ENCODE assay signal across 21 mouse cellular contexts in the genomic region with DNA sequence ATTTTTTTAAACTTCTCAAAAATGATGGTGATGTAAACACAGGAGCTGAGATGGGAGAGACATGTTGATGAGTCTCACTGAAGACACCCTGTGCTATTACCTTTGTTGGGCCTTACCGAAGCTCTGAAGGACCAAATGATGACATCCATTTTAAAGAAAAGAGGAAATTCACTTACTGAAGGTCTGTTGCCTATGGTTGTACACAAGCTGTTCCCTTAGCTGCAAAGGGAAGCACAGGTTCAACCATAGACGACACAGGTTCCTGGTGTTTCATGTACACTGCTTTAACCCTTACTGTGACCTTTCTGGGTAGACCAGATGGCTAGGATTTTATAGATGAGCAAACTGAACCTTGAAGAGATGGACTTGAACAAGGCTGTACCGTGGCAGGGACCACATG. TPM values are rescaled to one million over a fixed set of nuclear protein-coding genes. Genes with fewer than 3 reads are reported as not detected.
"Had no signal": no experiment of that assay in that cellular context is flagged by ENCODE, and none has a peak within 500 bp of the region (broad histone marks: within the 10 kb centered on the region; RNA-seq: fewer than 3 reads in every experiment).

No protein-coding gene starts in this region.

RNA-seq across cellular contexts. Expression of a gene that starts 16.7 kb away (rescaled TPM):
- total RNA-seq: gastrocnemius, adult 2 months; gastrocnemius, postnatal 25 days; heart, adult 2 months; heart, postnatal 14 days; heart, postnatal 36 days; hematopoietic stem cell, adult 5-6 weeks had no signal
- polyA plus RNA-seq: heart, adult 2 months; heart, embryonic 13.5 days; heart, embryonic 15.5 days; heart, postnatal 0 days had no signal

RNA-seq across cellular contexts. Expression of a gene that starts 21.8 kb away (rescaled TPM):
- total RNA-seq: gastrocnemius, postnatal 25 days; heart, postnatal 36 days; hindbrain, postnatal 0 days; layer of hippocampus, adult 2 months; layer of hippocampus, postnatal 10 days; layer of hippocampus, postnatal 25 days; left cerebral cortex, adult 2 months; left cerebral cortex, postnatal 14 days; left cerebral cortex, postnatal 36 days had no signal
- polyA plus RNA-seq: forebrain, embryonic 16.5 days; heart, embryonic 13.5 days; heart, embryonic 15.5 days; heart, postnatal 0 days; hindbrain, embryonic 11.5 days; hindbrain, embryonic 13.5 days; hindbrain, embryonic 15.5 days; hindbrain, postnatal 0 days had no signal

RNA-seq across cellular contexts. Expression of a gene that starts 59.5 kb away (rescaled TPM):
- total RNA-seq: hindbrain, postnatal 0 days; liver, adult 2 months had no signal
- polyA plus RNA-seq: heart, postnatal 0 days had no signal
